Mouse (Mus musculus) MEL (cell line): ENCODE data around the gene Tsga10ip. TPM values are rescaled to one million over a fixed set of nuclear protein-coding genes. Genes with fewer than 3 reads are reported as not detected.

Experiments
- DNase-seq: peaks from one replicate; pipeline ENCODE4 v3.0.0; 2011; ENCODE audit warnings: low read depth, low spot score
- H3K27ac ChIP-seq: 2 replicates; pipeline ENCODE4 v1.5.1; 2012; ENCODE audit warnings: low read depth, mild to moderate bottlenecking, control low read depth, low read length, moderate library complexity; ENCODE audit not compliant: control insufficient read depth
- H3K27me3 ChIP-seq, 2 experiments: fragments of 150-350 bp in 1 of 2; sonication (generic) in 1 of 2; 2 replicates each; pipeline ENCODE4 v1.6.1; 2012; ENCODE audit warnings: low read length in 2 of 2, mild to moderate bottlenecking in 2 of 2, improper control_type of control experiment in 1 of 2, moderate library complexity in 1 of 2; ENCODE audit not compliant: insufficient read depth in 2 of 2, control insufficient read depth in 1 of 2
- H3K36me3 ChIP-seq, 2 experiments: 2 replicates each; pipeline ENCODE4 v1.6.1; 2012 to 2014; ENCODE audit warnings: low read length in 2 of 2, improper control_type of control experiment in 1 of 2, inconsistent platforms in 1 of 2, mild to moderate bottlenecking in 1 of 2; ENCODE audit not compliant: insufficient read depth in 2 of 2, control insufficient read depth in 1 of 2
- H3K4me1 ChIP-seq, 2 experiments: fragments of 150-350 bp in 1 of 2; sonication (generic) in 1 of 2; 2 replicates each; pipeline ENCODE4 v1.6.1; 2012; ENCODE audit warnings: low read length in 2 of 2, improper control_type of control experiment in 1 of 2, mild to moderate bottlenecking in 1 of 2; ENCODE audit not compliant: insufficient read depth in 2 of 2, control insufficient read depth in 1 of 2
- H3K4me3 ChIP-seq, 2 experiments: fragments of 150-350 bp in 1 of 2; sonication (generic) in 1 of 2; 2 replicates each; pipeline ENCODE4 v1.5.1; 2012; ENCODE audit warnings: low read depth in 2 of 2, low read length in 2 of 2, mild to moderate bottlenecking in 2 of 2, moderate library complexity in 2 of 2, control low read depth in 1 of 2, improper control_type of control experiment in 1 of 2; ENCODE audit not compliant: control insufficient read depth in 1 of 2, insufficient read depth in 1 of 2
- H3K79me2 ChIP-seq: 2 replicates; pipeline ENCODE4 v1.6.1; 2012; ENCODE audit warnings: mild to moderate bottlenecking, low read length, moderate library complexity; ENCODE audit not compliant: control insufficient read depth, poor library complexity, insufficient read depth
- H3K9ac ChIP-seq: 2 replicates; pipeline ENCODE4 v1.6.1; 2012; ENCODE audit warnings: low read depth, mild to moderate bottlenecking, control low read depth, low read length, moderate library complexity; ENCODE audit not compliant: control insufficient read depth, poor library complexity, severe bottlenecking
- H3K9me3 ChIP-seq: fragments of 150-350 bp; sonication (generic); replicated peaks from 2 replicates; pipeline ENCODE4 v1.6.1; 2012; ENCODE audit warnings: mild to moderate bottlenecking, low read length, improper control_type of control experiment, moderate library complexity; ENCODE audit not compliant: insufficient read depth
- BHLHE40 ChIP-seq: IDR thresholded peaks from 2 replicates; pipeline ENCODE4 v1.6.1; 2012; ENCODE audit warnings: low read depth, mild to moderate bottlenecking, inconsistent platforms, low read length, improper control_type of control experiment, borderline replicate concordance
- CTCF ChIP-seq, 3 experiments: IDR thresholded peaks in 2 of 3; conservative IDR thresholded peaks in 1 of 3; 2 replicates each; pipeline ENCODE4 v1.5.1; 2011 to 2012; ENCODE audit warnings: low read length in 3 of 3, low read depth in 2 of 3, mild to moderate bottlenecking in 2 of 3, improper control_type of control experiment in 1 of 3, inconsistent platforms in 1 of 3, mixed read lengths in 1 of 3, moderate library complexity in 1 of 3; ENCODE audit not compliant: control insufficient read depth in 1 of 3, insufficient read depth in 1 of 3, poor library complexity in 1 of 3, severe bottlenecking in 1 of 3
- ETS1 ChIP-seq: IDR thresholded peaks from 2 replicates; pipeline ENCODE4 v1.6.1; 2012; ENCODE audit warnings: low read depth, mild to moderate bottlenecking, inconsistent platforms, low read length, improper control_type of control experiment, moderate library complexity
- MAFK ChIP-seq: IDR thresholded peaks from 2 replicates; pipeline ENCODE4 v1.6.1; 2011; ENCODE audit warnings: low read depth, mild to moderate bottlenecking, low read length, improper control_type of control experiment, borderline replicate concordance
- MAX ChIP-seq: IDR thresholded peaks from 2 replicates; pipeline ENCODE4 v1.6.1; 2011; ENCODE audit warnings: low read length, improper control_type of control experiment
- MYC ChIP-seq: IDR thresholded peaks from 2 replicates; pipeline ENCODE4 v1.6.1; 2011; ENCODE audit warnings: low read depth, mild to moderate bottlenecking, low read length, improper control_type of control experiment, moderate library complexity
- NELFE ChIP-seq: IDR thresholded peaks from 2 replicates; pipeline ENCODE4 v1.6.1; 2011; ENCODE audit warnings: low read depth, low read length, improper control_type of control experiment
- POLR2AphosphoS2 ChIP-seq: IDR thresholded peaks from 2 replicates; pipeline ENCODE4 v1.6.1; 2011; ENCODE audit warnings: low read length, improper control_type of control experiment
- POLR2AphosphoS5 ChIP-seq: IDR thresholded peaks from 2 replicates; pipeline ENCODE4 v1.6.1; 2012; ENCODE audit warnings: low read depth, borderline replicate concordance, mild to moderate bottlenecking, inconsistent platforms, low read length, moderate library complexity, mixed read lengths
- RCOR1 ChIP-seq: IDR thresholded peaks from 2 replicates; pipeline ENCODE4 v1.6.1; 2012; ENCODE audit warnings: low read depth, mild to moderate bottlenecking, inconsistent platforms, low read length, improper control_type of control experiment
- TAL1 ChIP-seq: IDR thresholded peaks from 2 replicates; pipeline ENCODE4 v1.6.1; 2012; ENCODE audit warnings: mild to moderate bottlenecking, inconsistent platforms, low read length, moderate library complexity, mixed read lengths
- TBP ChIP-seq: IDR thresholded peaks from 2 replicates; pipeline ENCODE4 v1.8.0; 2011; ENCODE audit warnings: low read depth, low read length, improper control_type of control experiment
- TCF12 ChIP-seq: IDR thresholded peaks from 2 replicates; pipeline ENCODE4 v1.6.1; 2014; ENCODE audit warnings: low read depth, mild to moderate bottlenecking, inconsistent platforms, low read length, improper control_type of control experiment, moderate library complexity
- UBTF ChIP-seq: IDR thresholded peaks from 2 replicates; pipeline ENCODE4 v1.6.1; 2012; ENCODE audit warnings: low read depth, mild to moderate bottlenecking, inconsistent platforms, low read length, improper control_type of control experiment, moderate library complexity, borderline replicate concordance; ENCODE audit not compliant: insufficient read depth
- USF2 ChIP-seq, 2 experiments: IDR thresholded peaks; 2 replicates each; pipeline ENCODE4 v1.6.1; 2011 to 2012; ENCODE audit warnings: improper control_type of control experiment in 2 of 2, low read length in 2 of 2, borderline replicate concordance in 1 of 2, inconsistent platforms in 1 of 2, low read depth in 1 of 2, mild to moderate bottlenecking in 1 of 2; ENCODE audit not compliant: insufficient read depth in 1 of 2
- polyA plus RNA-seq, 2 experiments: library from polyadenylated mRNA; stranded (reverse) in 1 of 2; unstranded in 1 of 2; fragments of >175 nt in 1 of 2; fragments of >200 nt in 1 of 2; gene quantifications; 2 replicates each; pipeline versions ENCODE4 v1.2.1 to v1.2.4; 2012; ENCODE audit warnings: low replicate concordance in 2 of 2, low read depth in 1 of 2; ENCODE audit not compliant: insufficient read length in 2 of 2, insufficient read depth in 1 of 2, missing spikeins in 1 of 2
- total RNA-seq: library from RNA; depleted of rRNA; stranded (reverse); fragments of 300-350 nt; gene quantifications from 2 replicates; pipeline ENCODE4 v1.2.3, GENCODE M21; 2012

Tsga10ip gene
- total and polyA plus RNA-seq, 3 experiments, result 0.54 to 4.5 TPM; not detected in 1

GRCm38 (mm10) chr19:5419630-5420029 lies 17.3 kb upstream of the Tsga10ip start:
- H3K36me3 ChIP-seq, result peaks cover 0 to 2% of the 10 kb centered on the region in 2 experiments; a peak in 2 of 4 replicates
- TF ChIP-seq POLR2AphosphoS2 (no peak), UBTF (no peak), TCF12 (no peak), USF2 (IDR thresholded peaks at IDR 0.05; ENCODE audit: borderline replicate concordance in 1 of 2, insufficient read depth in 1 of 2, low read depth in 1 of 2, low read length in 2 of 2) (no peak), MAFK (no peak), BHLHE40 (no peak)
- H3K27ac ChIP-seq, result no peak overlapping the region

GRCm38 (mm10) chr19:5418750-5419466 lies 16.6 kb upstream of the Tsga10ip start:
- H3K27ac ChIP-seq, result no peak overlapping the region
- H3K4me3 ChIP-seq, result no peak overlapping the region
- H3K9me3 ChIP-seq, result no peaks in the 10 kb centered on the region
- peaks cover 0 to 6% of the 10 kb centered on the region in 2 experiments; a peak in 1 of 4 replicates for H3K4me1 ChIP-seq
- H3K79me2 ChIP-seq, result peaks cover 4% of the 10 kb centered on the region
- H3K9ac ChIP-seq, result no peak overlapping the region
- TF ChIP-seq RCOR1 (no peak), TBP (no peak), MAX (no peak), POLR2AphosphoS5 (no peak), TAL1 (no peak), ETS1 (no peak), NELFE (no peak), MAFK (no peak), MYC (no peak), CTCF (IDR thresholded peaks at IDR 0.05 in 2 of 3, conservative IDR thresholded peaks at IDR 0.05 in 1 of 3; ENCODE audit: control insufficient read depth in 1 of 3, insufficient read depth in 1 of 3, low read depth in 2 of 3, low read length in 3 of 3, poor library complexity in 1 of 3, severe bottlenecking in 1 of 3) (no peak)
- DNase-seq, result no peak
- peaks cover 0 to 2% of the 10 kb centered on the region in 2 experiments; a peak in 2 of 4 replicates for H3K36me3 ChIP-seq
- no peaks in the 10 kb centered on the region for H3K27me3 ChIP-seq

More at GRCm38 (mm10) chr19:5419630-5420029, 17.3 kb upstream of the Tsga10ip start:
- H3K9ac ChIP-seq, result no peak overlapping the region
- no peak overlapping the region for H3K4me3 ChIP-seq
- no peak for DNase-seq
- peaks cover 0 to 7% of the 10 kb centered on the region in 2 experiments; a peak in 1 of 4 replicates for H3K4me1 ChIP-seq
- H3K79me2 ChIP-seq, result peaks cover 10% of the 10 kb centered on the region
- H3K9me3 ChIP-seq, result no peaks in the 10 kb centered on the region
- no peaks in the 10 kb centered on the region for H3K27me3 ChIP-seq
